Mouse (Mus musculus): ENCODE measurements around the gene Defa31. TPM values are rescaled to one million over a fixed set of nuclear protein-coding genes. Genes with fewer than 3 reads are reported as not detected.
"Not testable (repeated sequence)": the region's sequence is repeated elsewhere in the genome, so short reads cannot be mapped to it uniquely, and the experiment has no call there.

Gene Defa31
- total RNA-seq (2012; rRNA removed) = 1.3 and 1.5 TPM in 2 replicates

GRCm38 (mm10) chr8:21191314-21191713, at the start of gene Defa31:
Gene Defa31 (plus strand): TSS chr8:21191614.
- H3K36me3 ChIP-seq (ENCODE audit: control insufficient read depth, insufficient read depth, low read length, poor library complexity, severe bottlenecking); in situ Hi-C loops (cut with MboI; ENCODE audit: low sequenced_read_pairs in 2 of 2, unreplicated experiment in 2 of 2); H3K4me1 ChIP-seq (ENCODE audit: control insufficient read depth in 2 of 2, insufficient read depth in 2 of 2, low read length in 2 of 2, poor library complexity in 1 of 2); H3K9me3 ChIP-seq (ENCODE audit: control insufficient read depth, insufficient read depth, low read depth, low read length); H3K27ac ChIP-seq (ENCODE audit: insufficient read depth, low read depth, low read length, poor library complexity, severe bottlenecking); DNase-seq (ENCODE audit: low read depth, low spot score); H3K9ac ChIP-seq (ENCODE audit: insufficient read depth, low read depth, low read length, poor library complexity, severe bottlenecking); H3K4me3 ChIP-seq (ENCODE audit: insufficient read depth in 1 of 2, low read depth in 1 of 2, low read length in 2 of 2, poor library complexity in 1 of 2, severe bottlenecking in 1 of 2): not testable (repeated sequence)

DNA sequence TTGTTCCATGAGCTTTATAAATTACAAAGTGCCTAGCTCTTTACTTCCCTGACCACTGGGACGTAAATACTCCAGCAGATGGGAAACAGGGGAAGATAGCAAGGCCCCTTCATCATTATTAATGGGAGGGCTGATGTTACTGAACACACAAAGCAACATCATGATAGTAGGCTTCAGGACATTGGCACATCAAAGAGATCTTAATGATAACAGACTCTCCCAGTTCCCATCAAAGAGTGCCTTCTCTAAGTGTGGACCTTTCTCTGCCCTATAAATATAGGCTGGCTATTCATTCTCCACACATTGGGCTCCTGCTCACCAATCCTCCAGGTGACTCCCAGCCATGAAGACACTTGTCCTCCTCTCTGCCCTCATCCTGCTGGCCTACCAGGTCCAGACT, 29.4 kb upstream of the Defa31 start, which contains the start of gene Defa22:
Gene Defa22, plus strand, starts transcription at position 301 of the 400 bp plus-strand sequence.
- H3K4me3 ChIP-seq (ENCODE audit: insufficient read depth in 1 of 2, low read depth in 1 of 2, low read length in 2 of 2, poor library complexity in 1 of 2, severe bottlenecking in 1 of 2); H3K9ac ChIP-seq (ENCODE audit: insufficient read depth, low read depth, low read length, poor library complexity, severe bottlenecking); H3K36me3 ChIP-seq (ENCODE audit: control insufficient read depth, insufficient read depth, low read length, poor library complexity, severe bottlenecking); DNase-seq (ENCODE audit: low read depth, low spot score); H3K4me1 ChIP-seq (ENCODE audit: control insufficient read depth in 2 of 2, insufficient read depth in 2 of 2, low read length in 2 of 2, poor library complexity in 1 of 2); in situ Hi-C loops (cut with MboI; ENCODE audit: low sequenced_read_pairs in 2 of 2, unreplicated experiment in 2 of 2); H3K9me3 ChIP-seq (ENCODE audit: control insufficient read depth, insufficient read depth, low read depth, low read length); H3K27ac ChIP-seq (ENCODE audit: insufficient read depth, low read depth, low read length, poor library complexity, severe bottlenecking): not testable (repeated sequence)

GRCm38 (mm10) chr8:21201261-21201660, 9.8 kb downstream of the Defa31 start, which contains the start of gene Gm15293:
Gene Gm15293 (plus strand): TSS chr8:21201561.
- DNase-seq (ENCODE audit: low read depth, low spot score); H3K9ac ChIP-seq (ENCODE audit: insufficient read depth, low read depth, low read length, poor library complexity, severe bottlenecking); H3K36me3 ChIP-seq (ENCODE audit: control insufficient read depth, insufficient read depth, low read length, poor library complexity, severe bottlenecking); H3K9me3 ChIP-seq (ENCODE audit: control insufficient read depth, insufficient read depth, low read depth, low read length); in situ Hi-C loops (cut with MboI; ENCODE audit: low sequenced_read_pairs in 2 of 2, unreplicated experiment in 2 of 2); H3K4me3 ChIP-seq (ENCODE audit: insufficient read depth in 1 of 2, low read depth in 1 of 2, low read length in 2 of 2, poor library complexity in 1 of 2, severe bottlenecking in 1 of 2); H3K27ac ChIP-seq (ENCODE audit: insufficient read depth, low read depth, low read length, poor library complexity, severe bottlenecking); H3K4me1 ChIP-seq (ENCODE audit: control insufficient read depth in 2 of 2, insufficient read depth in 2 of 2, low read length in 2 of 2, poor library complexity in 1 of 2): not testable (repeated sequence)

Other genes starting within 250 kb of the Defa31 start
- gene AY761185, start 246.9 kb upstream of the Defa31 start, total RNA-seq (2012; rRNA removed) = not detected in 2 replicates
- not detected in 2 replicates for gene Defa21, start 166.1 kb upstream of the Defa31 start, total RNA-seq (2012; rRNA removed)
- not detected in 2 replicates for gene Defa23, start 136.6 kb upstream of the Defa31 start, total RNA-seq (2012; rRNA removed)
- not detected in 2 replicates for gene Defa35, start 126.6 kb upstream of the Defa31 start, total RNA-seq (2012; rRNA removed)
- gene Defa25, start 107.2 kb upstream of the Defa31 start, total RNA-seq (2012; rRNA removed) = not detected in 2 replicates
- gene Gm14851, start 95.6 kb upstream of the Defa31 start, total RNA-seq (2012; rRNA removed) = not detected in 2 replicates
- gene Defa30, start 57.0 kb upstream of the Defa31 start, total RNA-seq (2012; rRNA removed) = 1.2 TPM in 1 of 2 replicates, not detected in the other
- not detected in 2 replicates for gene Defa22, start 29.3 kb upstream of the Defa31 start, total RNA-seq (2012; rRNA removed)
- not detected in 2 replicates for gene Gm15293, start 9.9 kb downstream of the Defa31 start, total RNA-seq (2012; rRNA removed)
- not detected in 2 replicates for gene Gm15292, start 58.1 kb downstream of the Defa31 start, total RNA-seq (2012; rRNA removed)
- not detected in 2 replicates for gene Defa27, start 123.9 kb downstream of the Defa31 start, total RNA-seq (2012; rRNA removed)
- gene Defa29, start 135.4 kb downstream of the Defa31 start, total RNA-seq (2012; rRNA removed) = not detected in 2 replicates
- not detected in 2 replicates for gene Defa2, start 186.9 kb downstream of the Defa31 start, total RNA-seq (2012; rRNA removed)
- not detected in 2 replicates for gene Defa33, start 200.2 kb downstream of the Defa31 start, total RNA-seq (2012; rRNA removed)
- not detected in 2 replicates for gene Defa36, start 235.8 kb downstream of the Defa31 start, total RNA-seq (2012; rRNA removed)